Mouse (Mus musculus) left cerebral cortex, adult 2 months (tissue): ENCODE data around the gene Kcmf1. TPM values are rescaled to one million over a fixed set of nuclear protein-coding genes. Genes with fewer than 3 reads are reported as not detected.

Source experiments
- DNase-seq, 2 experiments: peaks; one replicate each; pipeline ENCODE4 v3.0.0; 2021 to 2022; ENCODE audit warnings: low spot score in 2 of 2, mixed read lengths in 1 of 2; ENCODE audit errors: extremely low spot score in 1 of 2
- H3K27ac ChIP-seq: fragments of 200-600 bp; 2 replicates; pipeline ENCODE4 v1.8.1; 2022
- H3K4me3 ChIP-seq: fragments of 200-600 bp; 2 replicates; pipeline ENCODE4 v1.8.1; 2022
- CTCF ChIP-seq: fragments of 200-600 bp; IDR thresholded peaks from 2 replicates; pipeline ENCODE4 v1.8.1; 2022; ENCODE audit warnings: antibody characterized with exemption, mild to moderate bottlenecking, moderate library complexity
- intact Hi-C: fragments of 180-260 bp; cut with DNase I; formaldehyde crosslinking; loops from one replicate; pipeline ENCODE4 v1.15.1; 2025
- total RNA-seq, 2 experiments: library from RNA; stranded (reverse); gene quantifications; 2 replicates each; pipeline ENCODE4 v1.2.3; 2021

Gene Kcmf1
- total RNA-seq, 2 experiments from 2014 or later, result 66.0 to 72.0 TPM

GRCm38 (mm10) chr6:72926755-72927482 lies 27.1 kb upstream of the Kcmf1 start:
- DNase-seq, result peak; percentile 28 to 41
- intact Hi-C loops, result no loop called here
- no peak for TF ChIP-seq CTCF
- no peak overlapping the region for H3K27ac ChIP-seq
- no peak overlapping the region for H3K4me3 ChIP-seq

- intact Hi-C loops, result no loop called here
- no peak for DNase-seq
- TF ChIP-seq CTCF, result no peak
- no peak overlapping the region for H3K27ac ChIP-seq
- H3K4me3 ChIP-seq, result no peak overlapping the region
Observed at GRCm38 (mm10) chr6:72926031-72926430, 26.3 kb upstream of the Kcmf1 start.

GRCm38 (mm10) chr6:72923381-72923780 lies 23.6 kb upstream of the Kcmf1 start:
- no peak for TF ChIP-seq CTCF
- Histone ChIP-seq H3K4me3 (no peak overlapping the region), H3K27ac (no peak overlapping the region)
- no peak for DNase-seq
- intact Hi-C loops, result no loop called here

GRCm38 (mm10) chr6:72921081-72921480 lies 21.3 kb upstream of the Kcmf1 start:
- no peak overlapping the region for H3K4me3 ChIP-seq
- no peak for TF ChIP-seq CTCF
- intact Hi-C loops, result no loop called here
- no peak for DNase-seq
- H3K27ac ChIP-seq, result no peak overlapping the region

- DNase-seq, result no peak
- no peak for TF ChIP-seq CTCF
- Histone ChIP-seq H3K27ac (no peak overlapping the region), H3K4me3 (no peak overlapping the region)
- intact Hi-C loops, result loop anchor here (10.0 kb wide), 1 partner anchor 284 kb away; no protein-coding TSS in a partner anchor
Observed at GRCm38 (mm10) chr6:72918510-72919033, 18.8 kb upstream of the Kcmf1 start.

- intact Hi-C loops, result loop anchor here (10.0 kb wide), 1 partner anchor 282 kb away; no protein-coding TSS in a partner anchor
- TF ChIP-seq CTCF, result no peak
- H3K27ac ChIP-seq, result no peak overlapping the region
Observed at GRCm38 (mm10) chr6:72916330-72916729, 16.6 kb upstream of the Kcmf1 start.

GRCm38 (mm10) chr6:72914087-72914749 lies 14.4 kb upstream of the Kcmf1 start:
- TF ChIP-seq CTCF, result no peak
- no peak overlapping the region for H3K27ac ChIP-seq
- intact Hi-C loops, result loop anchor here (10.0 kb wide), 1 partner anchor 279 kb away; no protein-coding TSS in a partner anchor
- H3K4me3 ChIP-seq, result no peak overlapping the region
- no peak for DNase-seq

More at GRCm38 (mm10) chr6:72916330-72916729, 16.6 kb upstream of the Kcmf1 start:
- no peak overlapping the region for H3K4me3 ChIP-seq
- DNase-seq, result no peak

GRCm38 (mm10) chr6:72911261-72911660 lies 11.5 kb upstream of the Kcmf1 start:
- intact Hi-C loops, result loop anchor here (10.0 kb wide), 1 partner anchor 276 kb away; no protein-coding TSS in a partner anchor
- H3K27ac ChIP-seq, result no peak overlapping the region
- DNase-seq, result no peak
- no peak overlapping the region for H3K4me3 ChIP-seq
- no peak for TF ChIP-seq CTCF

- intact Hi-C loops, result no loop called here
Observed at GRCm38 (mm10) chr6:72902254-72902990, 2.6 kb upstream of the Kcmf1 start.

GRCm38 (mm10) chr6:72900952-72901351 lies 1.2 kb upstream of the Kcmf1 start:
- Histone ChIP-seq H3K4me3 (no peak overlapping the region), H3K27ac (no peak overlapping the region)
- no peak for DNase-seq
- TF ChIP-seq CTCF, result no peak
- intact Hi-C loops, result no loop called here

More at GRCm38 (mm10) chr6:72902254-72902990, 2.6 kb upstream of the Kcmf1 start:
- Histone ChIP-seq H3K27ac (no peak overlapping the region), H3K4me3 (no peak overlapping the region)
- DNase-seq, result no peak
- peak; percentile 31 for TF ChIP-seq CTCF

GRCm38 (mm10) chr6:72899201-72899780 lies 488 bp downstream of the Kcmf1 start:
- DNase-seq, result no peak
- intact Hi-C loops, result no loop called here
- H3K27ac ChIP-seq, result peak overlapping the region; percentile 84
- peak overlapping the region; percentile 85 for H3K4me3 ChIP-seq
- no peak for TF ChIP-seq CTCF
